Mouse (Mus musculus) midbrain, embryonic 15.5 days (tissue): ENCODE data around the gene Prmt9. TPM values are rescaled to one million over a fixed set of nuclear protein-coding genes. Genes with fewer than 3 reads are reported as not detected.
A peak's percentile ranks its signal among the peaks of the same experiment; 100 is the strongest.

Experiments
- ATAC-seq: fragments of 200-750 bp; cut with Nextera tagmentation; replicated peaks from 2 replicates; pipeline ENCODE4 v1.8.0; 2017; ENCODE audit warnings: moderate TSS enrichment
- H3K27ac ChIP-seq: fragments of 300-500 bp; sonication (generic); 2 replicates; pipeline ENCODE4 v1.5.1; 2015; ENCODE audit warnings: mild to moderate bottlenecking, inconsistent platforms
- H3K27me3 ChIP-seq: fragments of 300-500 bp; sonication (generic); replicated peaks from 2 replicates; pipeline ENCODE4 v1.6.1; 2015; ENCODE audit warnings: inconsistent platforms
- H3K36me3 ChIP-seq: fragments of 300-500 bp; sonication (generic); replicated peaks from 2 replicates; pipeline ENCODE4 v1.6.1; 2015; ENCODE audit warnings: inconsistent platforms
- H3K4me1 ChIP-seq: fragments of 300-500 bp; sonication (generic); 2 replicates; pipeline ENCODE4 v1.6.1; 2015; ENCODE audit warnings: inconsistent platforms
- H3K4me2 ChIP-seq: fragments of 300-500 bp; sonication (generic); 2 replicates; pipeline ENCODE4 v1.6.1; 2015; ENCODE audit warnings: inconsistent platforms, mild to moderate bottlenecking, moderate library complexity
- H3K4me3 ChIP-seq: fragments of 300-500 bp; sonication (generic); 2 replicates; pipeline ENCODE4 v1.5.1; 2015; ENCODE audit warnings: mild to moderate bottlenecking, inconsistent platforms
- H3K9ac ChIP-seq: fragments of 300-500 bp; sonication (generic); 2 replicates; pipeline ENCODE4 v1.6.1; 2015; ENCODE audit warnings: mild to moderate bottlenecking, inconsistent platforms
- H3K9me3 ChIP-seq: fragments of 300-500 bp; sonication (generic); 2 replicates; pipeline ENCODE4 v1.6.1; 2016; ENCODE audit warnings: inconsistent platforms
- WGBS: fragments of 180-500 bp; shearing (Covaris S2); methylation state at CpG from one replicate; pipeline ENCODE4 v1.1.7; 2015; ENCODE audit warnings: mixed read lengths; 5-methylcytosine and 5-hydroxymethylcytosine counted together
- polyA plus RNA-seq: library from polyadenylated mRNA; unstranded; fragments of >200 nt; fragmentation: Nextera tagmentation; extraction: Ambion mirVana; gene quantifications from 2 replicates; pipeline ENCODE4 v1.2.1, GENCODE M21; 2015

Prmt9 gene
- 24.4 and 29.1 TPM in 2 replicates for polyA plus RNA-seq

- Histone ChIP-seq H3K36me3 (peaks cover 20% of the 10 kb centered on the region), H3K4me2 (peak within 1 kb of the TSS; percentile 68), H3K27ac (peak within 1 kb of the TSS; percentile 87), H3K4me3 (peak within 1 kb of the TSS; percentile 86), H3K9me3 (no peaks in the 10 kb centered on the region), H3K4me1 (peaks cover 23% of the 10 kb centered on the region), H3K9ac (peak within 1 kb of the TSS; percentile 98), H3K27me3 (no peaks in the 10 kb centered on the region)
- ATAC-seq, result peak; percentile 96
- 3% methylated on average over 42 of the region's 42 CpGs for WGBS
Measured at GRCm38 (mm10) chr8:77549121-77549706, at the start of gene Prmt9. TSS of gene Prmt9 (plus strand) at chr8:77549397.

- H3K4me2 ChIP-seq, result no peak overlapping the region
- no peak overlapping the region for H3K9ac ChIP-seq
- 92% methylated on average over 3 of the region's 3 CpGs for WGBS
- H3K27me3 ChIP-seq, result no peaks in the 10 kb centered on the region
- H3K4me1 ChIP-seq, result no peaks in the 10 kb centered on the region
- no peaks in the 10 kb centered on the region for H3K9me3 ChIP-seq
- no peak overlapping the region for H3K4me3 ChIP-seq
- H3K36me3 ChIP-seq, result no peaks in the 10 kb centered on the region
- H3K27ac ChIP-seq, result no peak overlapping the region
- no peak for ATAC-seq
Measured at GRCm38 (mm10) chr8:77500264-77500663, 48.9 kb upstream of the Prmt9 start.

- Histone ChIP-seq H3K36me3 (no peaks in the 10 kb centered on the region), H3K9me3 (no peaks in the 10 kb centered on the region), H3K9ac (no peak overlapping the region), H3K4me2 (no peak overlapping the region), H3K4me1 (no peaks in the 10 kb centered on the region), H3K27me3 (no peaks in the 10 kb centered on the region), H3K4me3 (no peak overlapping the region), H3K27ac (no peak overlapping the region)
- no peak for ATAC-seq
- WGBS, result 91% methylated on average over 8 of the region's 8 CpGs
Measured at GRCm38 (mm10) chr8:77501131-77501530, 48.1 kb upstream of the Prmt9 start.

- Histone ChIP-seq H3K4me1 (no peaks in the 10 kb centered on the region), H3K36me3 (no peaks in the 10 kb centered on the region), H3K27ac (no peak overlapping the region), H3K27me3 (no peaks in the 10 kb centered on the region), H3K9me3 (no peaks in the 10 kb centered on the region), H3K4me2 (no peak overlapping the region), H3K4me3 (no peak overlapping the region), H3K9ac (no peak overlapping the region)
- WGBS, result 95% methylated on average over 6 of the region's 6 CpGs
- no peak for ATAC-seq
Measured at GRCm38 (mm10) chr8:77502547-77502946, 46.6 kb upstream of the Prmt9 start.

- H3K4me1 ChIP-seq, result no peaks in the 10 kb centered on the region
- no peak overlapping the region for H3K9ac ChIP-seq
- H3K36me3 ChIP-seq, result no peaks in the 10 kb centered on the region
- H3K4me3 ChIP-seq, result no peak overlapping the region
- no peak overlapping the region for H3K27ac ChIP-seq
- no peak overlapping the region for H3K4me2 ChIP-seq
- no peaks in the 10 kb centered on the region for H3K27me3 ChIP-seq
- 88% methylated on average over 7 of the region's 7 CpGs for WGBS
- H3K9me3 ChIP-seq, result no peaks in the 10 kb centered on the region
- no peak for ATAC-seq
Measured at GRCm38 (mm10) chr8:77506539-77506938, 42.7 kb upstream of the Prmt9 start.

GRCm38 (mm10) chr8:77507510-77508035 lies 41.6 kb upstream of the Prmt9 start:
- Histone ChIP-seq H3K36me3 (no peaks in the 10 kb centered on the region), H3K9me3 (no peaks in the 10 kb centered on the region), H3K27ac (no peak overlapping the region), H3K27me3 (no peaks in the 10 kb centered on the region), H3K4me1 (no peaks in the 10 kb centered on the region), H3K4me3 (no peak overlapping the region), H3K4me2 (no peak overlapping the region), H3K9ac (no peak overlapping the region)
- no peak for ATAC-seq
- WGBS, result 87% methylated on average over 10 of the region's 10 CpGs

- Histone ChIP-seq H3K27me3 (no peaks in the 10 kb centered on the region), H3K36me3 (no peaks in the 10 kb centered on the region), H3K9me3 (no peaks in the 10 kb centered on the region)
Measured at GRCm38 (mm10) chr8:77509044-77509443, 40.2 kb upstream of the Prmt9 start.

GRCm38 (mm10) chr8:77510426-77510825 lies 38.8 kb upstream of the Prmt9 start:
- H3K36me3 ChIP-seq, result no peaks in the 10 kb centered on the region
- H3K4me3 ChIP-seq, result no peak overlapping the region
- WGBS, result 85% methylated on average over 3 of the region's 3 CpGs
- no peak overlapping the region for H3K9ac ChIP-seq
- H3K27ac ChIP-seq, result no peak overlapping the region
- no peaks in the 10 kb centered on the region for H3K4me1 ChIP-seq
- H3K9me3 ChIP-seq, result no peaks in the 10 kb centered on the region
- H3K27me3 ChIP-seq, result no peaks in the 10 kb centered on the region
- H3K4me2 ChIP-seq, result no peak overlapping the region
- ATAC-seq, result no peak

More at GRCm38 (mm10) chr8:77509044-77509443, 40.2 kb upstream of the Prmt9 start:
- 89% methylated on average over 7 of the region's 7 CpGs for WGBS
- Histone ChIP-seq H3K4me3 (no peak overlapping the region), H3K4me2 (no peak overlapping the region), H3K4me1 (no peaks in the 10 kb centered on the region), H3K27ac (no peak overlapping the region), H3K9ac (no peak overlapping the region)
- ATAC-seq, result no peak

- Histone ChIP-seq H3K4me3 (no peak overlapping the region), H3K27ac (no peak overlapping the region), H3K4me2 (no peak overlapping the region), H3K36me3 (no peaks in the 10 kb centered on the region), H3K9ac (no peak overlapping the region), H3K4me1 (peaks cover 4% of the 10 kb centered on the region), H3K27me3 (peaks cover 9% of the 10 kb centered on the region; the same call in 1 of the 2 replicates), H3K9me3 (no peaks in the 10 kb centered on the region)
- WGBS, result 26% methylated on average over 13 of the region's 13 CpGs
- ATAC-seq, result peak; percentile 34; the same call in 1 of the 2 replicates
Measured at GRCm38 (mm10) chr8:77511750-77512493, 37.3 kb upstream of the Prmt9 start.

- no peak for ATAC-seq
- H3K9ac ChIP-seq, result no peak overlapping the region
- no peak overlapping the region for H3K4me2 ChIP-seq
- H3K4me3 ChIP-seq, result no peak overlapping the region
- H3K4me1 ChIP-seq, result peaks cover 10% of the 10 kb centered on the region
- H3K9me3 ChIP-seq, result no peaks in the 10 kb centered on the region
- peaks cover 14% of the 10 kb centered on the region; the same call in 1 of the 2 replicates for H3K27me3 ChIP-seq
- no peak overlapping the region for H3K27ac ChIP-seq
- WGBS, result 94% methylated on average over 8 of the region's 8 CpGs
- H3K36me3 ChIP-seq, result no peaks in the 10 kb centered on the region
Measured at GRCm38 (mm10) chr8:77515201-77515600, 34.0 kb upstream of the Prmt9 start.

- WGBS, result 81% methylated on average over 8 of the region's 8 CpGs
- Histone ChIP-seq H3K9ac (no peak overlapping the region), H3K4me3 (no peak overlapping the region), H3K27me3 (peaks cover 14% of the 10 kb centered on the region; the same call in 1 of the 2 replicates), H3K4me1 (peaks cover 10% of the 10 kb centered on the region), H3K27ac (no peak overlapping the region), H3K4me2 (no peak overlapping the region), H3K36me3 (no peaks in the 10 kb centered on the region), H3K9me3 (no peaks in the 10 kb centered on the region)
- no peak for ATAC-seq
Measured at GRCm38 (mm10) chr8:77515786-77516185, 33.4 kb upstream of the Prmt9 start.

GRCm38 (mm10) chr8:77516845-77517244 lies 32.4 kb upstream of the Prmt9 start:
- H3K9ac ChIP-seq, result peak overlapping the region; percentile 48
- H3K9me3 ChIP-seq, result no peaks in the 10 kb centered on the region
- WGBS, result 5% methylated on average over 10 of the region's 10 CpGs
- H3K36me3 ChIP-seq, result no peaks in the 10 kb centered on the region
- H3K4me1 ChIP-seq, result peaks cover 10% of the 10 kb centered on the region
- H3K27me3 ChIP-seq, result peaks cover 14% of the 10 kb centered on the region; the same call in 1 of the 2 replicates
- H3K27ac ChIP-seq, result no peak overlapping the region
- H3K4me2 ChIP-seq, result peak overlapping the region; percentile 98
- H3K4me3 ChIP-seq, result peak overlapping the region; percentile 60
- no peak for ATAC-seq
